Mouse (Mus musculus) heart, postnatal 4 days (tissue): ENCODE results near the gene Exosc10. TPM values are rescaled to one million over a fixed set of nuclear protein-coding genes. Genes with fewer than 3 reads are reported as not detected.

Experiments used
- DNase-seq: peaks from one replicate; pipeline ENCODE4 v3.0.0; 2021
- total RNA-seq, 2 experiments: library from RNA; stranded (reverse); gene quantifications; 2 replicates each; pipeline ENCODE4 v1.2.3; 2021

Exosc10 gene
- total RNA-seq, 2 experiments from 2014 or later, result 62.4 to 66.2 TPM

GRCm38 (mm10) chr4:148573222-148573621 lies 15.0 kb downstream of the Exosc10 start:
- no peak for DNase-seq

GRCm38 (mm10) chr4:148580765-148581164 lies 22.5 kb downstream of the Exosc10 start:
- peak; percentile 42 for DNase-seq

GRCm38 (mm10) chr4:148581422-148581821 lies 23.2 kb downstream of the Exosc10 start:
- DNase-seq, result no peak

- DNase-seq, result no peak
Measured at GRCm38 (mm10) chr4:148583257-148583656, 25.0 kb downstream of the Exosc10 start.

- no peak for DNase-seq
Measured at GRCm38 (mm10) chr4:148586648-148587047, 28.4 kb downstream of the Exosc10 start.

GRCm38 (mm10) chr4:148588793-148589192 lies 30.6 kb downstream of the Exosc10 start:
- DNase-seq, result peak; percentile 62

GRCm38 (mm10) chr4:148589565-148589964 lies 31.3 kb downstream of the Exosc10 start:
- no peak for DNase-seq

- DNase-seq, result no peak
Measured at GRCm38 (mm10) chr4:148590421-148591170, 32.4 kb downstream of the Exosc10 start.

- DNase-seq, result peak; percentile 98
Measured at GRCm38 (mm10) chr4:148591171-148591630, 33.0 kb downstream of the Exosc10 start, which contains the start of gene Srm. Gene Srm, plus strand, starts transcription at chr4:148591503.

- DNase-seq, result no peak
Measured at GRCm38 (mm10) chr4:148591637-148592380, 33.6 kb downstream of the Exosc10 start.

- no peak for DNase-seq
Measured at GRCm38 (mm10) chr4:148593996-148594395, 35.8 kb downstream of the Exosc10 start.

- DNase-seq, result no peak
Measured at GRCm38 (mm10) chr4:148595916-148596315, 37.7 kb downstream of the Exosc10 start.

GRCm38 (mm10) chr4:148596731-148597130 lies 38.5 kb downstream of the Exosc10 start:
- DNase-seq, result no peak

- no peak for DNase-seq
Measured at GRCm38 (mm10) chr4:148598826-148599225, 40.6 kb downstream of the Exosc10 start.

GRCm38 (mm10) chr4:148600316-148600715 lies 42.1 kb downstream of the Exosc10 start:
- DNase-seq, result no peak

GRCm38 (mm10) chr4:148601871-148602270 lies 43.6 kb downstream of the Exosc10 start:
- no peak for DNase-seq

GRCm38 (mm10) chr4:148602357-148603120 lies 44.3 kb downstream of the Exosc10 start, which contains the start of gene Masp2:
Gene Masp2, plus strand, starts transcription at chr4:148602554.
- no peak for DNase-seq

GRCm38 (mm10) chr4:148603376-148604139 lies 45.3 kb downstream of the Exosc10 start:
- DNase-seq, result no peak

GRCm38 (mm10) chr4:148604141-148604540 lies 45.9 kb downstream of the Exosc10 start:
- no peak for DNase-seq

GRCm38 (mm10) chr4:148604541-148605165 lies 46.4 kb downstream of the Exosc10 start:
- peak; percentile 77 for DNase-seq

- DNase-seq, result peak; percentile 88
Measured at GRCm38 (mm10) chr4:148607758-148608157, 49.5 kb downstream of the Exosc10 start.
